Mouse (Mus musculus) right cerebral cortex, adult 2 months (tissue): Measurements from ENCODE around the gene E2f8.

Experiments used
- DNase-seq, 2 experiments: peaks; one replicate each; pipeline ENCODE4 v3.0.0; 2021 to 2022; ENCODE audit warnings: low spot score in 2 of 2

The E2f8 gene

DNA sequence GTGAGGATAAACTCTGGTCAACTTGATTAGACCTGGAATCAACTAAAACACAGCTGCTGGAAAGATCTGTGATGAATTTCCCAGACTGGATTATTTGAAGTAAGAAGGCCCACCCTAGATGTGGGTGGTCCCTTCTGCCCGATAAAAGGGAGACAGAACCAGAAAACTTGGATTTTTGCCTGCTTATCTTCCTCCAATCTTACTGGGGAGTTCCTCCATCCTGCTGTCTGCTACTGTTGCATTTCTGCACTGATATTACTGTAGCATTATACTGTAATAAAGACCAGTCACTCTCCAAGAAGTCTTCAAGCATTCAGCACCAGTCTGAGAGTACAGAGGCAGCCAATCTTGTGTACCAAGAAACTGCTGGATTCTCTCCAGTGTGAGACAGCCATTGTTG is 23.1 kb downstream of the E2f8 start:
- no peak for DNase-seq

DNA sequence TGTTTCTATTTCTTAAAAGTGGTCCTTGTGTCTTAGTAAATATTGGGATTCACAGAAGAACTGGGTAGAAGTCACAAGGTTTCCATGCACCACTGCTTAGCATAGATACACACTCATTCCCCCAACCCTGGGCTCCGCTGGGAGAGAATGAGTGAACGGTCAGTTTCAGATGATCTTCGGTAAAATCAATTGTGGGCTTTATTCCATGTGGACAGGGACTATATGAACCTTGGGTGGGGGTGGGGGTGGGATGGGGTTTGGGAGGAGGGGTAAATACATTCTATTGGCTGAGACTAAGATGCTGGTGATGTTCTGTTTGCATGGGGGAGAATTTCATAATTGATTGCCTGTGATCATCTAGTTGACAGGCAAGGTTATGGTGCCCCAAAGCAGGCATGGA is 25.9 kb downstream of the E2f8 start:
- no peak for DNase-seq

DNA sequence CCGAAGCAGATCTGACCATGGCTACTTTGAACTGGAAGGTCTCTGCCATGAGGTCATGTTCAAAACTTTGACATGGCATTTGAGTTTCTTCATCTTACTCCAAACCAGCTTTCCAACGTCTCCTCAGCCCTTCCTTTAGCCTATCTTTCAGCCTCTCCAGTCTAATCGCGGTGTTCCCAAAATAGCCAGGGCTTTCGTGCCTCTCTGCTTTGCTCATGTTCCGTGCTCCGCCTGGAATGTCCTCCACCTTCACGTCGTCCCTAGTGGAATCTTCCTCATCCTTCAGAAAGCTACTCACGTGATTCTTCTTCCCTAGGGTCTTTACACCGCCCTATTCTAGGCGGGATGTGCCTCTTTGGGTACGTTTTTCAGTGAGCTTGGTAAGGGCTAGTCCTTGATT is 27.9 kb downstream of the E2f8 start:
- DNase-seq, result no peak

DNA sequence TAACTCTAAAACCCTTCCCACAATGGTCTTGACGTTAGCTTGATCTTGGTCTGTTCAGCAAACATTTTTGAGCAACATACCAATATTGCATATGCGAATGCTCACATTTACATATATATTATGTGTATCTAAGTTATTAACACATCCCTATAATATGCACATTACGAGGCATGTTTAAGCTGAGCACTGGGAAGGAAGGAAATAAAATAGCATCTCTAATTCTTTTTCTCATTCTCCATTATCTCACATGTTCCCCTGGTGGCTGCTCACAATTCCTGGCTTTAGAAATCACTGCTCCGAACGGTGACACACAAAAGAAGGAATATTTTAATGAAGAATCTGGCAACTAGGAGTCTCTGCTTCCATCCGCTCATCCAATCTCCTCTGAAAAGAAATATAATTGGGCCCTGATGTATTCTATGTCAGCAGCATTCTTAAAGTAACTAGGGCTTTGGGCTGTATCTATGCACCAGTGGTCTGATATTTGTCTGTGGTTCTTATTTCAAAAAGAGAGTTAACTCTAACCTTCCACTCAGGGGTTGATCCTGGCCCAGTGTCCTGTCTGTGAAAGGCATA is 29.8 kb downstream of the E2f8 start:
- DNase-seq, result no peak

DNA sequence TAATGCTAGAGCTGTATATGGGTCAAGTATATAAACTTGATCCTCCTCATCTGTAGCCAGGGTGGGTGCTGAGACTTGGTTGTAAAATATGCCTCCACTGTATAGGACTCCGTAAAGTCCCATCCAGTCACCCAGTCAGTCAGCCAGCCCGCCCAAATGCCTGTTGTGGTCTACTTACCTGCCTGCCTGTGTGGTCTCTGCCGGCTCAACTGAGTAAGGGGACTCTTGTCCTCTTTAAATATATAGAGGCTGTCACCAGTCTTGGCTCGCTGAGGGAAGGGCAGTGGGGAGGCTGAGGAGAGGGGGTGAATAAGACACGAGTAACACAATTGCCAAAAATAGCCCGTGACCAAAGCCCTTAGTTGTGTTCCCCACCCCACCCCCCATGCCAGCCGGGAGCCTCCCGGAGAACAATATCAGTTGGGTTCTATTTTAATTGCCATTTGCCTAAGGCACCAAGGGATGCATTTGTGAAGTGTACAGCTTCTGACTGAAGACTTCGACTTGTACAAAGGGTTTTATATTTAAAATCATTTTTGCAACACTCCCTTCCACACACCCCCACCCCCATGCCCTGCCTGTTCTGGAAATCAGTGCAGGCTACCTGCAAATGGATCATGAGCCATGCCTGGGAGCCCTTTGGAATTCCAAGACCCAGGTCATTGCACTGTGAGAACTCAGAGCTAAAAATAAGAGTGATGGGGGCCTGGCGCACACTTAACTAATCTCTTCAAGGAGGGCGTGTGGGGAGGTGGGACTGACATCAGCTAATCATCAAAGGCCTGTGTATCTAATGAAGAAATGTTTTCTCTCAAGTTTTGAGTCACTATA is 33.4 kb downstream of the E2f8 start, which contains the start of gene Csrp3:
Gene Csrp3 (minus strand): TSS at position 214 of the 831 bp plus-strand sequence.
- DNase-seq, result no peak

DNA sequence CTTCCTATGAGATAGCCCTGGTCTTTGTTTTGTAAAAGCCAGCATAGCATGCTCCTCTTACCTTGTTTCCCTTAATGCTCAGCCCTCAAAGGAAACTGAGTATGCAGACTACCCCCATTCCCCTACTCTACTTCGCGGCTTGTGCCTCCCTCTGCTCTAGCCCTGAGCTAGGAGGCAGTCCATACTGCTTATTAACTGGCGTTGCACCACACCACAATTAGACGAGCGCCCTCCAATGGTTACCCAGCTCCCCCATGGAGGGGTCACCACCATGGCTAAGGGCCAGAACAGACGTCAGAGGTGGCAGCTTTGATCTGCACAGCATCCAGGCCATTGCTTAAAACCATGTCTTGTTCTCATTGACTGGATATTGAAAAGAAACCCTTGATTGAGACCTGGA is 34.6 kb downstream of the E2f8 start:
- DNase-seq, result no peak

DNA sequence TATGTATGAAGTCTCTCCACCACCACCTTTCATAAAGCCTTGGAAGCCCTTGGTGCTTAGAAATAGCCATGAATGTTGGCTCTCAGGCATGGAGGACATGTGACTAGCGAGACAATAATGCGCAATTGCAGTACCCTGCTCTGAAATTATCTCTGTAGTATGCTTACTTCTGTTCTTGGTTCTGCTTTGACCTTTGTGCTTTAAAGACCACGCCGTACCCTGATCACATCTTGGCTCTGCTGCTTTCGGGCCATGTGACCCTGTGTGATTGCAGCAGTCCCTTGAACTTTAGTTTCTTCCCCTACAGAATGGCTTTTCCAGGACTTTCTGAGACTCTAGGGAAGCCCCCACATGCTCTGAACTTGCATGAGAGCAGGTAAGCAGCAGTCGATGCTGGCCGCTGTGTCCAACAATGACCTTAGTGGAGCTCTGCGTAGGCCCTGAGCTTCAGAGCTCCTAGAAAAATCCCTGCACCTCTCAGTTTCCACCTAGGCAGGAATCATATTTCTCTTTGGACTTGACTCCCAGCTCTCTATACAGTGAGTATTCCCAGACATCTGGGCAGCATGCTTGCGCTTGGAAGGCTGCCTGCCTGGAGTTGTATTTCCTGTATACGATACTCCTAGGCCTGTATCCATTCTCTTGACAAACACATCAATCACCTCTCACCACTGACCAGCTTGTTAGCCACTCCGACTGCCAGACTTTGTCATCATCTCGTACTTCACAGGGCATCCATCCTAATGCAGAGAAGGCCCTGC is 36.0 kb downstream of the E2f8 start:
- no peak for DNase-seq

DNA sequence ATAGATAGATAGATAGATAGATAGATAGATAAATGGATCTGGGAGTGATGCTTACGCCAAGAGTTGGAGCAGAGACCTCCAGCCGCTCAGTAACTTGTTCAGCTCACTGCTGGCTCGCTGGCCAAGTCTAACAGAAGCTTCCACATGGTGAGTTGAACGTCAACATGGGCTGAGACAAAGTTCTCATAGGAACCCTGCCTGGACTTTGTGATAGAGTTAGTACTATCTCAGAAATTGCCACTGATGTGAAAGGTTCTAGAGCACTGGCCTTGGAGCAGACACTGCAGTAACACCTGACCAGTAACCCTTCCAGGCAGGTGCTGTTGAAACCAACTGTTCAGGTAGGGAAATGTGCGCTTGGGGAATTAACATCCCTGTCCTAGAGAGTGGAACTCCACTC is 37.9 kb downstream of the E2f8 start:
- DNase-seq, result no peak

DNA sequence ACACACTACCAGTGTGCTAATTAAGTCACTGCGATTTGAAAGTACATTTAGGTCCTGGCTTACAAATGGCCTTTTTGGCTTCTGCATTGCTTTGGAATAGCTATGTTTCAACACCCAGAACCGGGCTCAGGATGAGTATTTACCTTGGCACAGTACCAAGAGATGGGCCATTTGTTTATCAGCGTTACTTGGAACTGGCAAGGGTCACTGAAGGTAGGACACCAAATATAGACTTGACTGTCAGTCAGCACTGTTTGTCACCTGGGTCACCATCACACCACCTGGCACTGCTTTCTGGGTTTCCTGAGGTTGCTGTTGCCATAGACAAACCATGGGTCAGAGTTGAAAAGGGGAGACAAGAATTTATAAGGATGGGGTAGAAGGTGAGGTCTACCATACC is 39.0 kb downstream of the E2f8 start:
- DNase-seq, result no peak

DNA sequence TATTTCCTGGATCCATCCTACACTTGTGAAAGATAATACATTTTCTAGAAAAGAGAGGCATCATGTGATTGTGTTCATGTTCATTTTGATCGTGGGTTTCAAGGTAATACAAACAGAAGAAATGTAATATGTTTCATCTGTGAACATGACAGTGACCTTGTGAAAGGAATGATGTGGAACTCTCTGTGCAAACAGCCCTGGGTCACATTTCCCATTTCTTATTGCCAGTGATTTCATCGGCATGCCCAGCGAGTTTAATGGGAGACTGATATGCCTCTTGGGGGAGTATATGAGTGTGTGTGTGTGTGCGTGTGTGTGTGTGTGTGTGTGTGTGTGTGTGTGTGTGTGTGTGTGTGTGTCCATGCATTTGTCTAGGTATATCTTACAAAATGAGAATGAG is 39.9 kb downstream of the E2f8 start:
- DNase-seq, result no peak

DNA sequence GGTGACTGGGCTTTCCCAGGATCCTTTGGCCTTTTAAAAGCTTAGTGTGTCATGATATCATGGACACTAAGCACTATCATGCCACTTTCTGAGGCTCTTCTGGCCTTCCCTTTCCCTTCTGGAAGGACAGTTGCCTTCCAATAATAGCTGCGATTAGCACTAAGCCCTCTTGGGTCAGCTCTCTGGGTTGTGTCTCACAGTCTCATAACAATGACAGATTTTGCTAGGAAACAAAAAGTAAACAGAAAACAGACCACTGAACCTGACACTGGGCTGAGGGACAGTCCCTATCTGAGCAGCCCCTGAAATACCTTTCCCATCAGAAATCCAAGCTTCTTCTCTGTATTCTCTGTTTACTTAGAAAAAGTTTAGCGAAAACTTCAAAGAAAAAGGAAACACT is 40.9 kb downstream of the E2f8 start:
- DNase-seq, result no peak

DNA sequence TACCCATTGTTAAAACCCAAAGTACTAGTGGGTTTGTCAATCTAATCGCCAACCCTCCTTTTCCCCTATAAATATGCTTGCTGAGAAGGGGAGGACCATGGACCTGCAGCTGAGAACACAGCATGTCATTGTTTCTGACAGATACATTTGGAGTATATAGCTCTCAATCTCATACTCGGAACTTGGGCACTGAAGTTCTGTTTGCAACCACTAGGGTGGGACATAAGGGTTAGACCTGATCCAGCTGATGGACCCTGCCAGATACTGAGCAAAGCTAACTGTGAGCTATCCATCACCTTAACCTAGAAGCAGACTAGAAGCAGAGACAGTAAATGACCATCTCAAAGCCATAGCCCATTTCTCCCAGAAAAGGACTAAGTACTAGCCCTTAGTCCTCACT is 43.0 kb downstream of the E2f8 start:
- no peak for DNase-seq

DNA sequence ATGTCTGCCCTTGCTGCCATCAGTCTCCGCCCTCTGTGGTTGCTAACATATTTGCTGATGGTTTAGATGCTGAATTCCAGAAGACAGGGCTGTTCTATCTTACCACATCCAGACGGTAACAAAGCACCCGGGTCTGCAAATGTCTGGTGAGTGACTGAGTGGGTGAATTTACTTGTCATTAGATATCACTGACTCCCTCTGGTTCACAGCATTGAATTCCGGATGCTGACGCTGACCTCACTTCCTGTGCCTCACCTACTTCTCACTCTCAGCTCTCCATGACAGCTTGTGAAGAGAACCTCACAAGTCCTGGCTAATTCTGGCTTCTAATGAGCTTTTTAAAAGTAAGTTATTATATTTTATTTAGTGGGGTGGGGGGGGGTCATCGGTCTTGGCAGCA is 44.4 kb downstream of the E2f8 start:
- DNase-seq, result no peak

DNA sequence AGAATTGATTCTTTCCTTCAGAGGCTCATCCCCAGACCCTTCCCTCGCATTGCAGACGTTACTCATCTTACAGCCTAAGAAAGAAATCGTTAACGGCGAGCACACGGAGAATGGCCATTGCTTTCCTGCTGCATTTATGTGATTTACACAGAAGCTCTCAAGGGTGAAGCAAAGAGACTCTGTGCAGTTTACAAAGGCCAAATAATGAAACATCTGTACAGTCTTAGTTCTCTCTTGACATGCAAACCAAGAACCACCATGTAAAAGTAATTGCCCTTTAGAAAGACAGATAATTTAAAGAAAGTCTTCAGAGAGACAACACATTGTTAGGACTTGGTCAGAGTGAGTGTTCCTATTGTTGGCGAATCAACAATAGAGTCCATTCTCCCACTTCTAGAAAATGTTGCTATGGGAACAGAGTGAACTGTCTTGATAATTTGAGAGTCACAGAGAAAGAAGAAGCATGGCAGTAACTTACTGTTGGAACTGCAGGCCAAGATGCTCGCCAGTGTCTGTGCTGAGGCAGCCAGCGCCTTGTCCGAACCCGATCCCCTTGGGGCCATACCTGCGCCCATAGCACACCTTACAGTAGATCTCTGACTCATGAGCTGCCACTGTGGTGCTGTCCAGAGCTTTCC is 46.3 kb downstream of the E2f8 start:
- DNase-seq, result no peak

DNA sequence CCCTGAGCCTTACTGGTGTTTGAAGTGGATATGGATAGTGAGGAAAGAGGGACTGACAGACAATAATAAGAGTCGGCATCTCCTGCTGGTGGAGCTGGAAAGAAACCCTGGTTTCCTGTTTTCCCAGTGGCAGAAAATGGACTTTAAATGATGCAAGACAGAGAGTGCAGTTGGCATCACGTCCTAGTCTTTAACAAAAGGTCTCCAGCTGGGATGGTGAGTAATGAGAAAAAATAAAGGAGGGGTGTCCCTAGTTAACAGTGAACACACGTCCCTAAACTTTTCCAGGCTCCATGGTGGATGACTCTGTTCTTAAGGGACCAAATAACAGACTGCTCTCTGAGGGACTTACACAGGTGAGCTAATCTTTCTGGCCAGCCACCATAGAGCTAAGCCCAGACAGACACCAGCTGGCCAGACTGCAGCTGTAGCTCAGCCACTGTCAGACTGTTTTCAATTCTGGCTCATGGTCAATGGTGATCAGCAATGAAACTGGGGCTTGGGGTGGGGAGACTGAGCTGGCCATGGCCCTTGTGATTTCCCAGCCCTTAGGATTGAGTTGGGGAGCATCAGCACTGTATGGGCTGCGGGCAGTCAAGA is 46.9 kb downstream of the E2f8 start:
- DNase-seq, result no peak

DNA sequence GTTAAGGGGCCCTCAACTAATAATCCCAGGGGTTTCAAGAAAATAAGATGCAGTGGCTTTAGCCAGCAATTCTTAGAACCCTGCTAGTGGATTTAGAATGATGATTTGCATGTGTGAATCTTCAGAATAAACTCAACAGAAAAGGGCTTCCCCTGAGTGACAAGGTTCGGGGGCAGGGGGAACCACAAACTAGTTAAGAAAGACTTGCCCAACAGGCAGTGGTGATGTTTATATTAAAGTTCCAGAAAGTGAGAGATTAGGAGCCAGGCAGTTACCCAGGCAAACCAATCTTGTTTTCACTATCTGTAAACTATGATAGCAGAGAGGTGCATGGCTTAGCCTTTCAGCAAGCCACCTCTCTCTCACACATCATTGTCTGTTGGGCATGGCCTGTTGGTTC is 48.7 kb downstream of the E2f8 start:
- DNase-seq, result no peak

DNA sequence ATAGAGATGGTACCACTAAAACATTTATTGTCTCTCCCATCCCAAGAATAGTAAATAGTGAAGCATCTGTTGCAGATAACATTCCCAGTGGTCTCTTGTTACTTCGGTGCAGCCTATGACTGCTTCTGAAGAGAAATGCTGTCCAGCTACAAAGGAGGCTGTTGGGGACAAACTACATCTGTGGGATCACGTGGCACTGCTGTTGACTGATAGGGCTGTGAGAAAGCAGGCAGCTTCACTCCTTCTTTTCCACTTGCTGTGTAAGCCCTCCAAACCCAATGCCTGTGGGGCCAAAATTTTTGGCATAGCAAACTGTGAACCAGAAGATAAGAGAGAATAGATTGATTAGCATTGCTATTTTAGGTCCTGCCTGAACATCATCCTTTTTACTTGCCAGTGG is 51.0 kb downstream of the E2f8 start:
- no peak for DNase-seq

DNA sequence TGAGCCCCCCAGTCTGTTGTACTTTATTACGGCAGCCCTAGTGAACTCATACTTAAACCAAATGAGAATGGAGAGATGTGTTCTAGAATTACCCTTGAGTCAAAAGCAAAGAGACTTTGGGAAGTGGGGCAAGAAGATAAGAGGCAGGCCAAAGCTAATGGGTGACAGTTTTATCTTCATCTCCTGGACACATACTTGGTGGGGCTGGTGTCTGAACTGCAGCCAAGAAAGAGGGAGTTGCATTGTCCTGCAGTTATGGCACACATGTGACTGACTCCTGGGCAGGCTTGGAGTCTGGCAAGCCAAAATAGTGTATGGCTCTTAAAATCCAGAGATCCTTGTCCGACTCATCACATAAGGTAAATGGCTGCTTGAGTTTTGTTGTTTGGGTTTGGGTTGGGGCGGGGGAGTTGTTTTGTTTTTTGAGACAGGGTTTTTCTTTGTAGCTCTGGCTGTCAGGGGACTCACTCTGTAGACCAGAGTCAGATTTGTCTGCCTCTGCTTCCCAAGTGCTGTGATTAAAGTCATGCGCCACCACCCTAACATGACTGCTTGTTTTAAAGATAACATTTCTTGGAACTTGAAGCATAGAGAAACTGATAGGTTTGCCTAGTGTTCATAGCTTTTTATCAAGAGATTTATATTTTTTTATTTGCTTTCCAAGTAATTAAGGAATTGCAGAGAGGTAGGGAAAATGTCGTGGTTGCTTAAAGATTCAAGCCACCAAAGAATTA is 52.1 kb downstream of the E2f8 start:
- DNase-seq, result no peak

DNA sequence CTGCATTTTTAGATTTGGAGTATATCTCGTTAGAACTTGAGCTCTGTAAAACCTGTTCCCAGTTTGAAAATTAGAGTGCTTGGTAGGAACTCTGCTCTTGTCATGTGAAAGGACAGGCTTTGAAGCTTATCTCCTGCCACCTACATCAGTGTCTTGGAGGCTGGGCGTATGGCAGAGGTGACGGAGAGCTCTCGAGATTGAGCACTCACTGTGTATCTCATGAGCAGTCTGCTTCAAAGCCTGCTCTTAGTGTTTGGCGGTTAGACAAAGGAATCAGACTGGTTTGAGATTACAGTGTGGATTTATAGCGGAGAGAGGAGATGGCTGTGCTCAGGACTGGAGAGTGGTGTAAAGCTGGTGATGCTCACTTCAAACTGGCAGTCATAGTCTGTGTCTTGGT is 56.2 kb downstream of the E2f8 start:
- no peak for DNase-seq

DNA sequence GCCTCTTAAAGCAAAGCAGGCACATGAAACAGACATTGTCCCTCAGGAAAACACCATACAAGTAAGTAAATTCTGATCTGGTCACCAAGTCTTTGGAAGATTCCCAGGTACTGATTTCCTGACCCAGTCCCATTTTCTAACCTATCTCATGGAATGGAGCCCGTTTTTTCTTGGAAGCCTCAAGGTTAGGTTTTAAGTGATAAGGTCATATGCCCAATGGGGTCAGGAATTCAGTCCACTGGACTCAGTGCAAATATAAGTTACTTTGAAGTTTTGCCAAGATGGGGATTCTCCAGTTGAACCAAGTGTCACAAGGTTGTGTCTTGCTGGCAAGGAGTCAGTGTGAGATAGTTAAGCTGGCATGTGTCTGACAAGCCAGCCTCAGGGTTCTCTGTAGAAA is 56.7 kb downstream of the E2f8 start:
- DNase-seq, result no peak

DNA sequence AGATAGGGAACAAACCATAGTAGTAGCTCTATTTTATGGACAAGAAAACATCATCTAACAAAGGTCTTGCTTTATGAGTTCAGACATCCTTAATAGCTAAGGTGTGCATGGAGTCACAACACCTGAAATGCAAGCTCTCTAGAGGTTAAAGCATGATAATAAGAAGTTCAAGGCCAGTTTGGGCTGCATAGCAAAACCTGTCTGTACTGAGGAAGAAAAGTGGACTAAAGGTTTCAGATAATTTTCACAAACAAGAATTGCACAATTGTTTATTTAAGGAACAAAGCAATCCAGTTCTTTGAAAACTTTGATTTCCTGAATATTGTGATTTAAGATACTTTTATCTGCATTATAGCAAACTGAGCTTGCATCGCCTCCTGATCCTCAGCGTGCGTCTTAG is 57.8 kb downstream of the E2f8 start:
- DNase-seq, result no peak
